Mouse (Mus musculus): ENCODE data around the gene Itprip.

DNA sequence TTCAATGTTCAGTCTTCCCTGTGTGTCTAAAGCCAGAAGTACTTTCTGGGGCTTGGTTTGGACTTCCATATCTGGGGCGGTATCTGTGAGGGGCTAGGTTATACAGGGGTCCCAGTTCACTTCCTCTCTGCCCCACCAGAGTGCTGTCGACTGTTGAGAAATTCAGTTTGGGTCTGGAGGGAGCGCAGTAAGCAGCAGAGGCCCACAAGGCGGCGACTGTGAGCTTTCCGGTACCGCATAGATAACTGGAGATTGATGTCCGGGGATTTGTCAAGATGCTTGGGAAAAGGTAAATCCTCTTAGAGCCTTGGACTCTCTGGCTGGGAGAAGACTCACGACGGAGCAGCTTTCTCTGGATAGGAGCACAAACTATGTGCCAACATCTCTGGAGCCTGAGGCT is 47.6 kb downstream of the Itprip start:
- peak; percentile 24; the same call in 1 of the 2 replicates for TF ChIP-seq CTCF (IDR thresholded peaks at IDR 0.05; ENCODE audit: control insufficient read depth, insufficient read depth, low read length)
- no peak for TF ChIP-seq POLR2A (IDR thresholded peaks at IDR 0.05; ENCODE audit: borderline replicate concordance, control insufficient read depth, low read depth, low read length)
